Mouse (Mus musculus): ENCODE measurements around the gene Ube3b. TPM values are rescaled to one million over a fixed set of nuclear protein-coding genes. Genes with fewer than 3 reads are reported as not detected.

The Ube3b gene
- 98.6 TPM for polyA plus RNA-seq (2021)

- no peaks in the 10 kb centered on the region for H3K27me3 ChIP-seq
- peak; percentile 86 for DNase-seq (ENCODE audit: low read depth, low spot score)
- ATAC-seq, result peak; percentile 78
- in situ Hi-C loops (cut with MboI; ENCODE audit: low pct_unique_long_range_greater_than_20kb), result no loop called here
- ChIA-PET CTCF (interaction anchor here (1.5 to 2.1 kb wide), 3 partner anchors 8 to 22 kb away, joined by 5 read pairs; no protein-coding TSS in a partner anchor), POLR2A (interaction anchor here (1.1 to 1.3 kb wide), 3 partner anchors 10 to 27 kb away, joined by 4 to 7 read pairs (median 5); no protein-coding TSS in a partner anchor)
- no peak for TF ChIP-seq CTCF (IDR thresholded peaks at IDR 0.05)
Measured at GRCm38 (mm10) chr5:114380209-114381012, at the start of gene Ube3b, which contains the start of gene Kctd10. Gene Ube3b, plus strand, starts transcription at chr5:114380607. Gene Kctd10, minus strand, starts transcription at chr5:114380508.

GRCm38 (mm10) chr5:114342996-114343395 lies 37.4 kb upstream of the Ube3b start:
- ChIA-PET POLR2A (no interaction called here), CTCF (no interaction called here)
- no peak for ATAC-seq
- no peak for DNase-seq (ENCODE audit: low read depth, low spot score)
- TF ChIP-seq CTCF (IDR thresholded peaks at IDR 0.05), result no peak
- in situ Hi-C loops (cut with MboI; ENCODE audit: low pct_unique_long_range_greater_than_20kb), result no loop called here
- H3K27me3 ChIP-seq, result peaks cover 3% of the 10 kb centered on the region

- ATAC-seq (no peak), DNase-seq (ENCODE audit: low read depth, low spot score) (no peak)
- no peak for TF ChIP-seq CTCF (IDR thresholded peaks at IDR 0.05)
- in situ Hi-C loops (cut with MboI; ENCODE audit: low pct_unique_long_range_greater_than_20kb), result no loop called here
- peaks cover 3% of the 10 kb centered on the region for H3K27me3 ChIP-seq
- CTCF ChIA-PET, result no interaction called here
- POLR2A ChIA-PET, result no interaction called here
Measured at GRCm38 (mm10) chr5:114343612-114344011, 36.8 kb upstream of the Ube3b start.

- in situ Hi-C loops (cut with MboI; ENCODE audit: low pct_unique_long_range_greater_than_20kb), result no loop called here
- no peak for DNase-seq (ENCODE audit: low read depth, low spot score)
- CTCF ChIA-PET, result interaction anchor here (0.8 kb wide), 1 partner anchor 12 kb away, joined by 3 read pairs; no protein-coding TSS in a partner anchor
Measured at GRCm38 (mm10) chr5:114345538-114345937, 34.9 kb upstream of the Ube3b start.

GRCm38 (mm10) chr5:114347005-114347404 lies 33.4 kb upstream of the Ube3b start:
- TF ChIP-seq CTCF (IDR thresholded peaks at IDR 0.05), result no peak
- no peaks in the 10 kb centered on the region for H3K27me3 ChIP-seq
- POLR2A ChIA-PET, result no interaction called here
- DNase-seq (ENCODE audit: low read depth, low spot score), result no peak
- ATAC-seq, result no peak
- in situ Hi-C loops (cut with MboI; ENCODE audit: low pct_unique_long_range_greater_than_20kb), result no loop called here
- CTCF ChIA-PET, result no interaction called here

More at GRCm38 (mm10) chr5:114345538-114345937, 34.9 kb upstream of the Ube3b start:
- ATAC-seq, result no peak
- no peak for TF ChIP-seq CTCF (IDR thresholded peaks at IDR 0.05)
- POLR2A ChIA-PET, result no interaction called here
- H3K27me3 ChIP-seq, result peaks cover 3% of the 10 kb centered on the region

- ChIA-PET CTCF (no interaction called here), POLR2A (no interaction called here)
- H3K27me3 ChIP-seq, result no peaks in the 10 kb centered on the region
- in situ Hi-C loops (cut with MboI; ENCODE audit: low pct_unique_long_range_greater_than_20kb), result no loop called here
- DNase-seq (ENCODE audit: low read depth, low spot score) (no peak), ATAC-seq (no peak)
- no peak for TF ChIP-seq CTCF (IDR thresholded peaks at IDR 0.05)
Measured at GRCm38 (mm10) chr5:114351490-114351889, 28.9 kb upstream of the Ube3b start.

DNA sequence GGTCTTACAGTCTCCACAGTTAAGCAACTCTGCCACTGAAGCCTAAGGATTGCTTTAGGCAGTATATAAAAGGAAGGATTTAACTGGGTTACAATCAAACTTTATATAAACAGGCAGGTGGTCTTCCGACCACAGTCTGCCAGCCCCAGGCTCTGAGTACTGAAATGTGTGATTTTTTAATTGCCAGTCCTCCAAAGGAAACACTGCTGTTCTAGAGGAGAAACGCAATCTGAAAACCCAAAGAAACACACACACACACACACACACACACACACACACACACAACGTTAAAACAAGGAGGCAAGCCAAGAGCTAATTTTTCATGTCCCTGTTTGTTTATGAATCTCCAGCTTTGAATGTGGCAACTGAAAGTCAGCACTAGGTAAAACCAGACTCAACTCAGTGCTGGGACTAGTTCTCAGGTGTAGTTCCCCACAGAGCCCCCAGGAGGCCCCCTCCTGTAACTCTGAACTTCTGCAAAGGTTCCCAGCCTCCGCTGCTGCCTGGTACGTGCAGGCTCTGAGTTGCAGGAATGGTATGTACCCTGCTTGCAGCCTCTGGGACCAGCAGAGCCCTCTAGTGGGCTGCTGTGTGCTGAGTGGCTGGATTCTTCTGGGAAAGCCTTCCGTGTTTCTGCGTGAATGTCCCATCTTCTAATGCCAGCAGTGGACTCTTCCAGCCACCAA lies 24.0 kb upstream of the Ube3b start:
- H3K27me3 ChIP-seq, result no peaks in the 10 kb centered on the region
- TF ChIP-seq CTCF (IDR thresholded peaks at IDR 0.05), result no peak
- CTCF ChIA-PET, result interaction anchor here (0.9 to 2.6 kb wide), 5 partner anchors 9 to 48 kb away, joined by 3 to 8 read pairs (median 7); no protein-coding TSS in a partner anchor
- POLR2A ChIA-PET, result interaction anchor here (0.6 kb wide), 1 partner anchor 17 kb away, joined by 3 read pairs; no protein-coding TSS in a partner anchor
- DNase-seq (ENCODE audit: low read depth, low spot score) (peak; percentile 71), ATAC-seq (peak; percentile 86)
- in situ Hi-C loops (cut with MboI; ENCODE audit: low pct_unique_long_range_greater_than_20kb), result loop anchor here (5.0 kb wide), 1 partner anchor 44 kb away; no protein-coding TSS in a partner anchor

DNA sequence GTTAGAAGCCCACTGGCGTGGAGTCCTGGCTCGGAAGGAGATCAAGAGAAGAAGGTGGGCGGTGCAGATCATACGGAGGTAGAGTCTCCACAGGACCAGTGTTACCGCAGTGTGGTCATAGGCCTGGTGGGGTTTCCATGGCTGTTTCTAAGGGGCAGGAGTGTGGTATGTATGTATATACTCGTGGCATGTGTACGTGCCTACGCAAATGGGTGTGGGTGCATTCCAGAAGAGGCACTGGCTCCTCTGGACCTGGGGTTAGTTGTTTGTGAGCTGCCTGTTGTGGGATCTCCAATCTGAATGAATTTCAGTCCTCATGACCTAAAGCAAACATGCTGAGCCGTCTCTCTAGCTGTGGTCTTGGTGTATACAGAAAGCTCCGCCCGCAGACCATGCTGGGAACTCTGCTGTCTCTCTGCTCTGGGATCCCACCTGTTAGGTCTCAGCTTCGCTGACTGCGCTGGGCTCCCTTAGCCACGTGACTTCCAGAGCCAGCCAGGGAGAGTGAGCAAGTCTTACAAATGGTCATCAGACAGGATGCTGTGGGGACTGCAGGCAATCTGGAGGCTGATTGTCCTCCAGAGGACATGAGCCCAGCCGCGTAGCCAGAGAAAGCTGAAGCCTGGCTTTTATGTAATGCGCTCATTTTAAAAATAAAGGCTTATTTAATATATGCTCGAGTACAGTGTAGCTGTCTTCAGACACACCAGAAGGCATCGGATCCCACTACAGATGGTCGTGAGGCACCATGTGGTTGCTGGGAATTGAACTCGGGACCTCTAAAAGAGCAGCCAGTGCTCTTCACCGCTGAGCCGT lies 23.3 kb upstream of the Ube3b start:
- DNase-seq (ENCODE audit: low read depth, low spot score), result no peak
- in situ Hi-C loops (cut with MboI; ENCODE audit: low pct_unique_long_range_greater_than_20kb), result loop anchor here (5.0 kb wide), 1 partner anchor 45 kb away; no protein-coding TSS in a partner anchor

GRCm38 (mm10) chr5:114358833-114359232 lies 21.6 kb upstream of the Ube3b start:
- ATAC-seq, result no peak
- no peak for DNase-seq (ENCODE audit: low read depth, low spot score)
- in situ Hi-C loops (cut with MboI; ENCODE audit: low pct_unique_long_range_greater_than_20kb), result loop anchor here (5.0 kb wide), 1 partner anchor 47 kb away; no protein-coding TSS in a partner anchor
- ChIA-PET POLR2A (no interaction called here), CTCF (interaction anchor here (0.9 to 1.9 kb wide), 6 partner anchors 12 to 102 kb away, joined by 3 to 9 read pairs (median 4); no protein-coding TSS in a partner anchor)
- no peak for TF ChIP-seq CTCF (IDR thresholded peaks at IDR 0.05)
- no peaks in the 10 kb centered on the region for H3K27me3 ChIP-seq

More for the DNA sequence above, 23.3 kb upstream of the Ube3b start:
- H3K27me3 ChIP-seq, result no peaks in the 10 kb centered on the region
- ATAC-seq, result peak; percentile 7
- ChIA-PET CTCF (interaction anchor here (0.7 to 2.6 kb wide), 10 partner anchors 9 to 250 kb away, joined by 3 to 9 read pairs (median 4); no protein-coding TSS in a partner anchor), POLR2A (no interaction called here)
- no peak for TF ChIP-seq CTCF (IDR thresholded peaks at IDR 0.05)

DNA sequence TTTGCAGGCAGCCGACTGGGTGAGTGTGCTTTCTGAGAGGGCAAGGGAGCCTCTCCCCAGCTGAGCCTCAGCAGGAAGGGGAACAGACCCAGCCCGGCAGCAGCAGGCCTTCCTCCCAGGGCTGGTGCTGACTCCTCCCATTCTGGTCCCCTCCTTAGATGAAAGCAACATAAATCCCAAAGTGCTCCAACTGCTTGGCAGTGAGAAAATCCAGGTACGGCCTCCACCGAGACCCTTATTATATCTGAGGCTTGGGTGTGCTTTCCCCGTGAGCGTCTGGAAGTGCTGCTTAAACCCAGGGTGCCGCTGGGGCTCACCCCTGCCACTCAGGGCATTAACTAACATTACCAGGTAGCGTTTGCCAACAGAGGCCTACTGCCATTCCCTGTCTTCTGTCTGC lies 20.8 kb upstream of the Ube3b start:
- CTCF ChIA-PET, result interaction anchor here (1.5 to 1.9 kb wide), 4 partner anchors 11 to 49 kb away, joined by 4 to 9 read pairs (median 6); no protein-coding TSS in a partner anchor
- POLR2A ChIA-PET, result no interaction called here
- ATAC-seq (no peak), DNase-seq (ENCODE audit: low read depth, low spot score) (no peak)
- H3K27me3 ChIP-seq, result no peaks in the 10 kb centered on the region
- in situ Hi-C loops (cut with MboI; ENCODE audit: low pct_unique_long_range_greater_than_20kb), result loop anchor here (5.0 kb wide), 1 partner anchor 47 kb away; no protein-coding TSS in a partner anchor
- TF ChIP-seq CTCF (IDR thresholded peaks at IDR 0.05), result no peak

All from Patski (cell line).